Mouse (Mus musculus): Measurements from ENCODE around the gene Rexo5. TPM values are rescaled to one million over a fixed set of nuclear protein-coding genes. Genes with fewer than 3 reads are reported as not detected.

The Rexo5 gene
- total and polyA plus RNA-seq, 2 experiments from 2014 or later, result 4.4 to 6.8 TPM

GRCm38 (mm10) chr7:119875776-119876440 is 82.1 kb downstream of the Rexo5 start:
- TF ChIP-seq CTCF (IDR thresholded peaks at IDR 0.05; ENCODE audit: low read depth), result no peak
- Histone ChIP-seq H3K27ac (no peak overlapping the region), H3K36me3 (ENCODE audit: insufficient read depth, low read length) (no peaks in the 10 kb centered on the region), H3K4me1 (ENCODE audit: insufficient read depth, low read length) (no peaks in the 10 kb centered on the region), H3K4me2 (ENCODE audit: low read depth, low read length) (no peak overlapping the region), H3K9me3 (ENCODE audit: low read length) (no peaks in the 10 kb centered on the region), H3K9ac (replicated peaks; ENCODE audit: low read length) (no peak overlapping the region), H3K27me3 (ENCODE audit: insufficient read depth, low read length) (no peaks in the 10 kb centered on the region), H3K4me3 (ENCODE audit: low read length) (no peak overlapping the region)
- 37% methylated on average over 3 of the region's 3 CpGs for WGBS
- DNase-seq (ENCODE audit: low spot score), result peak; percentile 27
- no peak for ATAC-seq

- TF ChIP-seq CTCF (IDR thresholded peaks at IDR 0.05; ENCODE audit: low read depth), result no peak
- Histone ChIP-seq H3K27me3 (ENCODE audit: insufficient read depth, low read length) (no peaks in the 10 kb centered on the region), H3K4me1 (ENCODE audit: insufficient read depth, low read length) (no peaks in the 10 kb centered on the region), H3K9me3 (ENCODE audit: low read length) (no peaks in the 10 kb centered on the region), H3K4me3 (ENCODE audit: low read length) (no peak overlapping the region), H3K27ac (no peak overlapping the region), H3K4me2 (ENCODE audit: low read depth, low read length) (no peak overlapping the region), H3K36me3 (ENCODE audit: insufficient read depth, low read length) (no peaks in the 10 kb centered on the region), H3K9ac (replicated peaks; ENCODE audit: low read length) (no peak overlapping the region)
- no peak for DNase-seq (ENCODE audit: low spot score)
- 93% methylated on average over 4 of the region's 4 CpGs for WGBS
- no peak for ATAC-seq
Observed at GRCm38 (mm10) chr7:119879171-119879570, 85.4 kb downstream of the Rexo5 start.

- 90% methylated on average over 5 of the region's 5 CpGs for WGBS
Observed at GRCm38 (mm10) chr7:119880345-119880744, 86.5 kb downstream of the Rexo5 start.

GRCm38 (mm10) chr7:119881229-119881628 is 87.4 kb downstream of the Rexo5 start:
- Histone ChIP-seq H3K36me3 (ENCODE audit: insufficient read depth, low read length) (no peaks in the 10 kb centered on the region), H3K9ac (replicated peaks; ENCODE audit: low read length) (no peak overlapping the region), H3K4me1 (ENCODE audit: insufficient read depth, low read length) (no peaks in the 10 kb centered on the region), H3K4me3 (ENCODE audit: low read length) (no peak overlapping the region), H3K4me2 (ENCODE audit: low read depth, low read length) (no peak overlapping the region), H3K9me3 (ENCODE audit: low read length) (no peaks in the 10 kb centered on the region), H3K27me3 (ENCODE audit: insufficient read depth, low read length) (no peaks in the 10 kb centered on the region), H3K27ac (no peak overlapping the region)
- 84% methylated on average over 2 of the region's 2 CpGs for WGBS
- DNase-seq (ENCODE audit: low spot score), result no peak
- no peak for TF ChIP-seq CTCF (IDR thresholded peaks at IDR 0.05; ENCODE audit: low read depth)
- ATAC-seq, result no peak

More at GRCm38 (mm10) chr7:119880345-119880744, 86.5 kb downstream of the Rexo5 start:
- no peak overlapping the region for H3K4me2 ChIP-seq (ENCODE audit: low read depth, low read length)
- no peak for TF ChIP-seq CTCF (IDR thresholded peaks at IDR 0.05; ENCODE audit: low read depth)
- no peak overlapping the region for H3K27ac ChIP-seq
- no peak overlapping the region for H3K4me3 ChIP-seq (ENCODE audit: low read length)
- no peak for ATAC-seq
- no peak for DNase-seq (ENCODE audit: low spot score)
- no peak overlapping the region for H3K9ac ChIP-seq (replicated peaks; ENCODE audit: low read length)
- no peaks in the 10 kb centered on the region for H3K9me3 ChIP-seq (ENCODE audit: low read length)
- H3K27me3 ChIP-seq (ENCODE audit: insufficient read depth, low read length), result no peaks in the 10 kb centered on the region
- H3K4me1 ChIP-seq (ENCODE audit: insufficient read depth, low read length), result no peaks in the 10 kb centered on the region
- no peaks in the 10 kb centered on the region for H3K36me3 ChIP-seq (ENCODE audit: insufficient read depth, low read length)

GRCm38 (mm10) chr7:119887887-119888286 is 94.1 kb downstream of the Rexo5 start:
- no peak overlapping the region for H3K4me2 ChIP-seq (ENCODE audit: low read depth, low read length)
- DNase-seq (ENCODE audit: low spot score) (no peak), ATAC-seq (no peak)
- H3K27ac ChIP-seq, result no peak overlapping the region
- no peaks in the 10 kb centered on the region for H3K27me3 ChIP-seq (ENCODE audit: insufficient read depth, low read length)
- H3K4me1 ChIP-seq (ENCODE audit: insufficient read depth, low read length), result no peaks in the 10 kb centered on the region
- TF ChIP-seq CTCF (IDR thresholded peaks at IDR 0.05; ENCODE audit: low read depth), result no peak
- H3K4me3 ChIP-seq (ENCODE audit: low read length), result no peak overlapping the region
- H3K9me3 ChIP-seq (ENCODE audit: low read length), result no peaks in the 10 kb centered on the region
- no peak overlapping the region for H3K9ac ChIP-seq (replicated peaks; ENCODE audit: low read length)
- 83% methylated on average over 4 of the region's 4 CpGs for WGBS
- no peaks in the 10 kb centered on the region for H3K36me3 ChIP-seq (ENCODE audit: insufficient read depth, low read length)

- H3K4me2 ChIP-seq (ENCODE audit: low read depth, low read length), result no peak overlapping the region
- H3K27me3 ChIP-seq (ENCODE audit: insufficient read depth, low read length), result no peaks in the 10 kb centered on the region
- no peak for DNase-seq (ENCODE audit: low spot score)
- H3K4me1 ChIP-seq (ENCODE audit: insufficient read depth, low read length), result peaks cover 13% of the 10 kb centered on the region
- no peak overlapping the region for H3K9ac ChIP-seq (replicated peaks; ENCODE audit: low read length)
- no peak overlapping the region for H3K27ac ChIP-seq
- no peaks in the 10 kb centered on the region for H3K36me3 ChIP-seq (ENCODE audit: insufficient read depth, low read length)
- ATAC-seq, result no peak
- WGBS, result 92% methylated on average over 1 of the region's 1 CpGs
- no peak overlapping the region for H3K4me3 ChIP-seq (ENCODE audit: low read length)
- no peak for TF ChIP-seq CTCF (IDR thresholded peaks at IDR 0.05; ENCODE audit: low read depth)
- H3K9me3 ChIP-seq (ENCODE audit: low read length), result no peaks in the 10 kb centered on the region
Observed at GRCm38 (mm10) chr7:119892198-119892597, 98.4 kb downstream of the Rexo5 start.

- H3K9me3 ChIP-seq (ENCODE audit: low read length), result no peaks in the 10 kb centered on the region
- no peak for TF ChIP-seq CTCF (IDR thresholded peaks at IDR 0.05; ENCODE audit: low read depth)
- no peak overlapping the region for H3K4me2 ChIP-seq (ENCODE audit: low read depth, low read length)
- DNase-seq (ENCODE audit: low spot score), result no peak
- H3K27ac ChIP-seq, result no peak overlapping the region
- H3K27me3 ChIP-seq (ENCODE audit: insufficient read depth, low read length), result no peaks in the 10 kb centered on the region
- H3K4me1 ChIP-seq (ENCODE audit: insufficient read depth, low read length), result peaks cover 13% of the 10 kb centered on the region
- no peak overlapping the region for H3K9ac ChIP-seq (replicated peaks; ENCODE audit: low read length)
- no peaks in the 10 kb centered on the region for H3K36me3 ChIP-seq (ENCODE audit: insufficient read depth, low read length)
- no peak overlapping the region for H3K4me3 ChIP-seq (ENCODE audit: low read length)
- no peak for ATAC-seq
- WGBS, result 91% methylated on average over 4 of the region's 4 CpGs
Observed at GRCm38 (mm10) chr7:119892742-119893141, 98.9 kb downstream of the Rexo5 start.

Data from hindbrain, postnatal 0 days (tissue).